Mouse (Mus musculus) myocyte (in vitro differentiated cells): Measurements from ENCODE around the gene Aff1.

Experiments
- E2F4 ChIP-seq: IDR thresholded peaks from one replicate; pipeline ENCODE4 v1.6.1; 2011; ENCODE audit warnings: mild to moderate bottlenecking, control low read depth, moderate library complexity; ENCODE audit not compliant: insufficient read depth
- POLR2A ChIP-seq: IDR thresholded peaks from one replicate; pipeline ENCODE4 v1.6.1; 2011; ENCODE audit warnings: low read depth, mild to moderate bottlenecking, control low read depth, moderate library complexity; ENCODE audit not compliant: insufficient read length

DNA sequence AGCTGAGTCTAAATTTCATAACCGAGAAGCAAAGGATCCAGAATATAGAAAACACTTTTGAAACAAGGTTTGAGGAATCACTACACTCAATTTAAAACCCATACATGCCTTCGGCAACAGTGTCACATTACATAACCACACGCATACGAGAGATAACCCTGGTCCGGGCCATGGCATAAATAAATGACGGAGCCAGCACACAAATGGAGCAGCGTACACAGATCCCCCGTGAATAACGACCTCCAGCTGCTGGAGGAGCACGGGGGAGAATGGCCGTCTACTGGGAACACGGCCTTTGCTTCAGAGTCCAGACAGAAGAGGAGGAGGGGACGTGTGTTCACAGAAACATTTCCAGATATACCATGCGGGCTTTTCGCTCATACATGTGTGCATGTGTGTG lies 197.6 kb downstream of the Aff1 start:
- TF ChIP-seq POLR2A: no peak
- TF ChIP-seq E2F4: no peak
